14 mouse cellular contexts compared by ENCODE assay signal in genomic region chr7:84335766-84336579, GRCm38 (mm10).
A peak's percentile ranks its signal among the peaks of the same experiment; 100 is the strongest.
DNase-seq lines count a peak whose midpoint lies in the region; ATAC-seq lines count a peak whose summit lies in the region.
"Had no signal": no experiment of that assay in that cellular context is flagged by ENCODE, and none has a peak within 500 bp of the region (broad histone marks: within the 10 kb centered on the region; RNA-seq: fewer than 3 reads in every experiment).

No protein-coding gene starts in this region.

- H3K36me3 ChIP-seq in heart, embryonic 14.5 days (ENCODE audit: control insufficient read depth, insufficient read depth, low read length): no peaks in the 10 kb centered on the region
- H3K36me3 ChIP-seq in lung, embryonic 15.5 days: no peaks in the 10 kb centered on the region
- no peaks in the 10 kb centered on the region for H3K36me3 ChIP-seq in embryonic facial prominence, embryonic 15.5 days
- H3K36me3 ChIP-seq in stomach, embryonic 15.5 days: no peaks in the 10 kb centered on the region
- H3K36me3 ChIP-seq: liver, embryonic 13.5 days; neural tube, embryonic 12.5 days had no signal

- DNase-seq in heart, adult 8-10 months (ENCODE audit: low spot score): no peak
- no peak for DNase-seq in lung, postnatal 25 days (ENCODE audit: low spot score)
- DNase-seq in urinary bladder, postnatal 36 days (ENCODE audit: low spot score in 2 of 2): no peak
- DNase-seq: cerebellum, adult 18-20 months; kidney, postnatal 4 days; liver, embryonic 13.5 days; thymus, postnatal 4 days had no signal

- no peak overlapping the region for H3K9ac ChIP-seq in heart, embryonic 14.5 days (ENCODE audit: low read length)
- H3K9ac ChIP-seq in lung, embryonic 15.5 days: no peak overlapping the region
- no peak overlapping the region for H3K9ac ChIP-seq in embryonic facial prominence, embryonic 15.5 days
- H3K9ac ChIP-seq in stomach, embryonic 15.5 days: no peak overlapping the region
- H3K9ac ChIP-seq: liver, embryonic 13.5 days; midbrain, embryonic 12.5 days; neural tube, embryonic 12.5 days had no signal

- no peak for ATAC-seq in heart, embryonic 14.5 days (ENCODE audit: insufficient number of reproducible peaks, insufficient read depth, low FRiP score, low read depth)
- peak; percentile 50; the same call in 1 of the 2 replicates for ATAC-seq in lung, embryonic 15.5 days (ENCODE audit: borderline replicate concordance, extremely low read depth, low FRiP score, low TSS enrichment)
- ATAC-seq in embryonic facial prominence, embryonic 15.5 days (ENCODE audit: insufficient number of reproducible peaks, low FRiP score, low TSS enrichment, low read depth): 0 out of 2 replicates have a peak, but pooled peaks have one; percentile 9
- no peak for ATAC-seq in stomach, embryonic 15.5 days (ENCODE audit: insufficient read depth, low FRiP score, low read depth)
- ATAC-seq: intestine, postnatal 0 days had no signal

- no peak overlapping the region for H3K4me2 ChIP-seq in heart, embryonic 14.5 days (ENCODE audit: low read length)
- no peak overlapping the region for H3K4me2 ChIP-seq in lung, embryonic 15.5 days
- no peak overlapping the region for H3K4me2 ChIP-seq in embryonic facial prominence, embryonic 15.5 days (replicated peaks)
- H3K4me2 ChIP-seq in stomach, embryonic 15.5 days: no peak overlapping the region
- H3K4me2 ChIP-seq: liver, embryonic 13.5 days; midbrain, embryonic 12.5 days; neural tube, embryonic 12.5 days had no signal

- no peaks in the 10 kb centered on the region for H3K27me3 ChIP-seq in heart, embryonic 14.5 days (ENCODE audit: control insufficient read depth, insufficient read depth, low read length)
- H3K27me3 ChIP-seq in lung, embryonic 15.5 days: no peaks in the 10 kb centered on the region
- no peaks in the 10 kb centered on the region for H3K27me3 ChIP-seq in embryonic facial prominence, embryonic 15.5 days
- H3K27me3 ChIP-seq in stomach, embryonic 15.5 days (replicated peaks): no peaks in the 10 kb centered on the region
- H3K27me3 ChIP-seq: liver, embryonic 13.5 days; midbrain, embryonic 12.5 days; neural tube, embryonic 12.5 days had no signal

- H3K4me1 ChIP-seq in heart, embryonic 14.5 days (ENCODE audit: control insufficient read depth in 2 of 2, insufficient read depth in 2 of 2, low read length in 2 of 2): peaks cover 40 to 70% of the 10 kb centered on the region in 2 experiments
- peaks cover 72% of the 10 kb centered on the region for H3K4me1 ChIP-seq in lung, embryonic 15.5 days
- H3K4me1 ChIP-seq in embryonic facial prominence, embryonic 15.5 days: peaks cover 35% of the 10 kb centered on the region
- 0 out of 2 replicates have a peak, but pooled peaks cover 7% of the 10 kb centered on the region for H3K4me1 ChIP-seq in stomach, embryonic 15.5 days
- H3K4me1 ChIP-seq: liver, embryonic 13.5 days had no signal

- no peaks in the 10 kb centered on the region for H3K9me3 ChIP-seq in heart, embryonic 14.5 days (ENCODE audit: control insufficient read depth, low read length)
- no peaks in the 10 kb centered on the region for H3K9me3 ChIP-seq in lung, embryonic 15.5 days
- no peaks in the 10 kb centered on the region for H3K9me3 ChIP-seq in embryonic facial prominence, embryonic 15.5 days (replicated peaks)
- H3K9me3 ChIP-seq in stomach, embryonic 15.5 days: no peaks in the 10 kb centered on the region
- H3K9me3 ChIP-seq: liver, embryonic 13.5 days; midbrain, embryonic 12.5 days; neural tube, embryonic 12.5 days had no signal

- H3K27ac ChIP-seq in heart, embryonic 14.5 days (replicated peaks in 1 of 2; ENCODE audit: control insufficient read depth in 1 of 2, insufficient read depth in 1 of 2, low read depth in 2 of 2, low read length in 2 of 2): peak overlapping the region; percentile 48 to 66
- peak overlapping the region; percentile 88 for H3K27ac ChIP-seq in lung, embryonic 15.5 days
- H3K27ac ChIP-seq in embryonic facial prominence, embryonic 15.5 days (replicated peaks): peak overlapping the region; percentile 23; the same call in 1 of the 2 replicates
- 0 out of 2 replicates have a peak overlapping the region, but pooled peaks have one; percentile 28 for H3K27ac ChIP-seq in stomach, embryonic 15.5 days
- H3K27ac ChIP-seq: liver, embryonic 13.5 days; midbrain, embryonic 12.5 days; neural tube, embryonic 12.5 days had no signal

- H3K4me3 ChIP-seq in heart, embryonic 14.5 days (ENCODE audit: control insufficient read depth in 1 of 2, insufficient read depth in 1 of 2, low read depth in 1 of 2, low read length in 2 of 2): no peak overlapping the region
- no peak overlapping the region for H3K4me3 ChIP-seq in lung, embryonic 15.5 days
- H3K4me3 ChIP-seq in embryonic facial prominence, embryonic 15.5 days (replicated peaks): no peak overlapping the region
- no peak overlapping the region for H3K4me3 ChIP-seq in stomach, embryonic 15.5 days (replicated peaks)
- H3K4me3 ChIP-seq: liver, embryonic 13.5 days; midbrain, embryonic 12.5 days; neural tube, embryonic 12.5 days had no signal

- 56% methylated on average over 6 of the region's 6 CpGs for WGBS in heart, embryonic 14.5 days
- WGBS in lung, embryonic 15.5 days: 35% methylated on average over 6 of the region's 6 CpGs
- WGBS in embryonic facial prominence, embryonic 15.5 days: 38% methylated on average over 6 of the region's 6 CpGs
- WGBS in stomach, embryonic 15.5 days: 44% methylated on average over 6 of the region's 6 CpGs

Comparison
In these comparisons a context has a peak if more than half of its experiments do, and no peak if none do; other contexts are left out.
1. ATAC-seq: peak in lung, embryonic 15.5 days (single experiment) and embryonic facial prominence, embryonic 15.5 days (single experiment); none in heart, embryonic 14.5 days (single experiment) and stomach, embryonic 15.5 days (single experiment).
2. H3K27ac ChIP-seq: peak in every context shown above with its lines; median percentile 88 in lung, embryonic 15.5 days; 57 in heart, embryonic 14.5 days; 28 in stomach, embryonic 15.5 days; 23 in embryonic facial prominence, embryonic 15.5 days.